Mouse (Mus musculus): Measurements from ENCODE around the gene Hapln2.

DNA sequence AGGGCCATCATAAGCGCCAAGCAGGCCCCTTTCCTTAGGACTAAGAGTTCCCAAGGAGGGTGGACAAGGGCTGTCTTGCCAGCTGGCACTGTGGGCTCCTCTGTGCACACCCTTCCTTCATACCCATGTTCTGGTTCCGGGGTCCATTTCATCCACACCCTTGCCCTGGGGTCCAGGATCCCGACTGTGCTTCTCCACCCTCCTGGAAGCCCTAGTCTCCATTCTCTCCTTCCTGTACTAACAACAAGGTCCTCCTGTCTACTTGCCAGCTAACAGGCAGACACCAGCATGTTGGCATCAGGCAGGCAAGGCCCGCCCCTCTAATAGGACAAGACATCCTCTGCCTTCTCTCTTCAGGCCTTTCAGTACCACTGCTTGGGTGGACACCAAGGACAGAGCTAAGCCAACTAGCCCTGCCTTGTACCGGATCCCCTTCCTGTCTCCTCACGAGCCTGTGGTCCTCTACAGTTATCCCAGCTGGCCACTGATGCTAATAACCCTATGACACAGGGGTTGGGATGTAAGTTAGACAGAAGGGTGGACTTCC, 46.1 kb downstream of the Hapln2 start:
- no peak for TF ChIP-seq POLR2A (IDR thresholded peaks at IDR 0.05; ENCODE audit: control insufficient read depth, extremely low read depth, insufficient read depth, low read length, poor library complexity)
- TF ChIP-seq CTCF (IDR thresholded peaks at IDR 0.05; ENCODE audit: borderline replicate concordance, control insufficient read depth, extremely low read depth, insufficient read depth, low read length, poor library complexity): no peak

All from thymus, adult 2 months (tissue).